Mouse (Mus musculus) liver, embryonic 16.5 days (tissue): ENCODE measurements at regions not wholly inside any gene's neighbourhood (a gene's known extent, or its start where the extent isn't known, plus 50 kb on each side); places are given as distances from the start of the nearest gene placed in this dataset.

ENCODE experiments used
- ATAC-seq: fragments of 200-750 bp; cut with Nextera tagmentation; 2 replicates; pipeline ENCODE4 v1.8.0; 2017; ENCODE audit warnings: low read depth, mild to moderate bottlenecking, moderate number of reproducible peaks, moderate library complexity
- H3K27ac ChIP-seq: fragments of 300-500 bp; sonication (generic); 2 replicates; pipeline ENCODE4 v1.5.1; 2014; ENCODE audit warnings: mild to moderate bottlenecking, low read length
- H3K27me3 ChIP-seq: fragments of 300-500 bp; sonication (generic); 2 replicates; pipeline ENCODE4 v1.6.1; 2014; ENCODE audit warnings: low read depth, low read length, mixed read lengths; ENCODE audit not compliant: control insufficient read depth, insufficient read depth
- H3K36me3 ChIP-seq: fragments of 300-500 bp; sonication (generic); 2 replicates; pipeline ENCODE4 v1.6.1; 2014; ENCODE audit warnings: mild to moderate bottlenecking; ENCODE audit not compliant: control insufficient read depth, insufficient read depth
- H3K4me1 ChIP-seq: fragments of 300-500 bp; sonication (generic); 2 replicates; pipeline ENCODE4 v1.6.1; 2014; ENCODE audit warnings: low read depth, low read length, mixed read lengths; ENCODE audit not compliant: control insufficient read depth
- H3K4me2 ChIP-seq: fragments of 300-500 bp; sonication (generic); 2 replicates; pipeline ENCODE4 v1.6.1; 2014; ENCODE audit warnings: low read depth, low read length, mixed read lengths
- H3K4me3 ChIP-seq: fragments of 300-500 bp; sonication (generic); 2 replicates; pipeline ENCODE4 v1.5.1; 2014; ENCODE audit warnings: low read depth, mild to moderate bottlenecking, low read length
- H3K9ac ChIP-seq: fragments of 300-500 bp; sonication (generic); 2 replicates; pipeline ENCODE4 v1.6.1; 2014; ENCODE audit warnings: low read depth, low read length
- H3K9me3 ChIP-seq: fragments of 300-500 bp; sonication (generic); replicated peaks from 2 replicates; pipeline ENCODE4 v1.6.1; 2016; ENCODE audit warnings: low read length; ENCODE audit not compliant: control insufficient read depth
- WGBS: fragments of 180-500 bp; shearing (Covaris S2); extraction: QIAGEN DNeasy Blood & Tissue Kit; methylation state at CpG from one replicate; pipeline ENCODE4 v1.1.7; 2014; ENCODE audit not compliant: insufficient replicate concordance; 5-methylcytosine and 5-hydroxymethylcytosine counted together

- no peaks in the 10 kb centered on the region for H3K27me3 ChIP-seq
- no peak overlapping the region for H3K4me3 ChIP-seq
- H3K9me3 ChIP-seq, result no peaks in the 10 kb centered on the region
- H3K4me2 ChIP-seq, result no peak overlapping the region
- H3K36me3 ChIP-seq, result no peaks in the 10 kb centered on the region
- no peak overlapping the region for H3K27ac ChIP-seq
- no peak overlapping the region for H3K9ac ChIP-seq
- 74% methylated on average over 1 of the region's 1 CpGs for WGBS
- ATAC-seq, result no peak
- no peaks in the 10 kb centered on the region for H3K4me1 ChIP-seq
These were observed 367.6 kb downstream of the Atp6ap1l start for GRCm38 (mm10) chr13:90537525-90537924.

GRCm38 (mm10) chr13:90526998-90527397, 378.2 kb downstream of the Atp6ap1l start:
- no peak overlapping the region for H3K4me2 ChIP-seq
- H3K9ac ChIP-seq, result no peak overlapping the region
- H3K4me3 ChIP-seq, result no peak overlapping the region
- no peak for ATAC-seq
- no peaks in the 10 kb centered on the region for H3K36me3 ChIP-seq
- H3K9me3 ChIP-seq, result no peaks in the 10 kb centered on the region
- H3K27ac ChIP-seq, result no peak overlapping the region
- no peaks in the 10 kb centered on the region for H3K4me1 ChIP-seq
- 43% methylated on average over 3 of the region's 3 CpGs for whole genome bisulfite sequencing
- H3K27me3 ChIP-seq, result no peaks in the 10 kb centered on the region

GRCm38 (mm10) chr13:90525801-90526200, 379.4 kb downstream of the Atp6ap1l start:
- Histone ChIP-seq H3K4me2 (no peak overlapping the region), H3K4me1 (no peaks in the 10 kb centered on the region), H3K9me3 (no peaks in the 10 kb centered on the region), H3K27ac (no peak overlapping the region), H3K36me3 (no peaks in the 10 kb centered on the region), H3K27me3 (no peaks in the 10 kb centered on the region), H3K9ac (no peak overlapping the region), H3K4me3 (no peak overlapping the region)
- WGBS, result 63% methylated on average over 2 of the region's 2 CpGs
- no peak for ATAC-seq

GRCm38 (mm10) chr13:90521758-90522245, 383.4 kb downstream of the Atp6ap1l start:
- no peaks in the 10 kb centered on the region for H3K27me3 ChIP-seq
- H3K27ac ChIP-seq, result no peak overlapping the region
- no peak overlapping the region for H3K4me3 ChIP-seq
- 40% methylated on average over 4 of the region's 4 CpGs for WGBS
- no peak for ATAC-seq
- H3K4me2 ChIP-seq, result no peak overlapping the region
- H3K4me1 ChIP-seq, result no peaks in the 10 kb centered on the region
- no peak overlapping the region for H3K9ac ChIP-seq
- H3K9me3 ChIP-seq, result no peaks in the 10 kb centered on the region
- no peaks in the 10 kb centered on the region for H3K36me3 ChIP-seq

- Histone ChIP-seq H3K9me3 (no peaks in the 10 kb centered on the region), H3K9ac (no peak overlapping the region), H3K27me3 (no peaks in the 10 kb centered on the region), H3K4me2 (no peak overlapping the region), H3K27ac (no peak overlapping the region), H3K36me3 (no peaks in the 10 kb centered on the region), H3K4me3 (no peak overlapping the region), H3K4me1 (no peaks in the 10 kb centered on the region)
- 49% methylated on average over 4 of the region's 4 CpGs for WGBS
- no peak for ATAC-seq
These were observed 384.0 kb downstream of the Atp6ap1l start for GRCm38 (mm10) chr13:90520992-90521757.

GRCm38 (mm10) chr13:90515773-90516503, 389.2 kb downstream of the Atp6ap1l start:
- 0 out of 2 replicates have a peak overlapping the region, but pooled peaks have one; percentile 34 for H3K27ac ChIP-seq
- H3K4me1 ChIP-seq, result no peaks in the 10 kb centered on the region
- no peak overlapping the region for H3K4me3 ChIP-seq
- no peaks in the 10 kb centered on the region for H3K36me3 ChIP-seq
- H3K9ac ChIP-seq, result no peak overlapping the region
- H3K4me2 ChIP-seq, result no peak overlapping the region
- H3K9me3 ChIP-seq, result no peaks in the 10 kb centered on the region
- no peaks in the 10 kb centered on the region for H3K27me3 ChIP-seq
- 39% methylated on average over 3 of the region's 3 CpGs for WGBS
- ATAC-seq, result peak; percentile 95

GRCm38 (mm10) chr13:90513867-90514266, 391.3 kb downstream of the Atp6ap1l start:
- WGBS, result 47% methylated on average over 4 of the region's 4 CpGs
- no peaks in the 10 kb centered on the region for H3K9me3 ChIP-seq
- H3K4me3 ChIP-seq, result no peak overlapping the region
- H3K36me3 ChIP-seq, result no peaks in the 10 kb centered on the region
- no peaks in the 10 kb centered on the region for H3K27me3 ChIP-seq
- H3K9ac ChIP-seq, result no peak overlapping the region
- no peak overlapping the region for H3K4me2 ChIP-seq
- no peak overlapping the region for H3K27ac ChIP-seq
- no peak for ATAC-seq
- no peaks in the 10 kb centered on the region for H3K4me1 ChIP-seq

- WGBS, result 51% methylated on average over 2 of the region's 2 CpGs
- Histone ChIP-seq H3K4me1 (no peaks in the 10 kb centered on the region), H3K36me3 (no peaks in the 10 kb centered on the region), H3K9ac (no peak overlapping the region), H3K27ac (no peak overlapping the region), H3K9me3 (no peaks in the 10 kb centered on the region), H3K27me3 (no peaks in the 10 kb centered on the region), H3K4me3 (no peak overlapping the region), H3K4me2 (no peak overlapping the region)
- no peak for ATAC-seq
These were observed 392.3 kb downstream of the Atp6ap1l start for GRCm38 (mm10) chr13:90512786-90513401.

GRCm38 (mm10) chr13:90510479-90510878, 394.7 kb downstream of the Atp6ap1l start:
- no peak overlapping the region for H3K4me3 ChIP-seq
- H3K36me3 ChIP-seq, result no peaks in the 10 kb centered on the region
- H3K9me3 ChIP-seq, result no peaks in the 10 kb centered on the region
- H3K4me2 ChIP-seq, result no peak overlapping the region
- no peaks in the 10 kb centered on the region for H3K27me3 ChIP-seq
- WGBS, result 66% methylated on average over 6 of the region's 6 CpGs
- no peak for ATAC-seq
- no peaks in the 10 kb centered on the region for H3K4me1 ChIP-seq
- H3K9ac ChIP-seq, result no peak overlapping the region
- H3K27ac ChIP-seq, result no peak overlapping the region
